Mouse (Mus musculus) embryo, embryonic 10.5 days (tissue): ENCODE measurements around the gene Cyp2c65.

Experiments used
- DNase-seq: peaks from one replicate; pipeline ENCODE4 v3.0.0-alpha.2; 2015; ENCODE audit warnings: low spot score

The Cyp2c65 gene

GRCm38 (mm10) chr19:39060719-39061118, at the start of gene Cyp2c65:
TSS of gene Cyp2c65 (plus strand) at chr19:39061015.
- DNase-seq = no peak

GRCm38 (mm10) chr19:39057928-39058327, 2.9 kb upstream of the Cyp2c65 start:
- DNase-seq = no peak

- peak; percentile 0 for DNase-seq
Measured at GRCm38 (mm10) chr19:39098779-39099178, 38.0 kb downstream of the Cyp2c65 start.

GRCm38 (mm10) chr19:39113644-39114043, 52.8 kb downstream of the Cyp2c65 start, which contains the start of gene Cyp2c66:
TSS of gene Cyp2c66 (plus strand) at chr19:39113898.
- no peak for DNase-seq
